Mouse (Mus musculus): ENCODE results near the gene Tmem268. TPM values are rescaled to one million over a fixed set of nuclear protein-coding genes. Genes with fewer than 3 reads are reported as not detected.

Tmem268 gene
- total RNA-seq, 2 experiments from 2014 or later: 7.1 to 8.4 TPM

- DNase-seq: no peak
These were observed 1.9 kb upstream of the Tmem268 start for GRCm38 (mm10) chr4:63556665-63557064.

GRCm38 (mm10) chr4:63557124-63558059 is 1.2 kb upstream of the Tmem268 start:
- DNase-seq: no peak

- no peak for DNase-seq
These were observed 631 bp downstream of the Tmem268 start for GRCm38 (mm10) chr4:63559127-63559697.

GRCm38 (mm10) chr4:63560079-63560478 is 1.5 kb downstream of the Tmem268 start:
- DNase-seq: no peak

- DNase-seq: no peak
These were observed 3.5 kb downstream of the Tmem268 start for GRCm38 (mm10) chr4:63561861-63562675.

GRCm38 (mm10) chr4:63562742-63563141 is 4.2 kb downstream of the Tmem268 start:
- DNase-seq: no peak

- DNase-seq: no peak
These were observed 9.3 kb downstream of the Tmem268 start for GRCm38 (mm10) chr4:63567712-63568390.

- no peak for DNase-seq
These were observed 10.7 kb downstream of the Tmem268 start for GRCm38 (mm10) chr4:63569322-63569721.

- no peak for DNase-seq
These were observed 11.7 kb downstream of the Tmem268 start for GRCm38 (mm10) chr4:63570208-63570781.

GRCm38 (mm10) chr4:63572621-63573020 is 14.0 kb downstream of the Tmem268 start:
- DNase-seq: no peak

- no peak for DNase-seq
These were observed 21.1 kb downstream of the Tmem268 start for GRCm38 (mm10) chr4:63579649-63580048.

GRCm38 (mm10) chr4:63580078-63580477 is 21.5 kb downstream of the Tmem268 start:
- no peak for DNase-seq

- DNase-seq: no peak
These were observed 24.0 kb downstream of the Tmem268 start for GRCm38 (mm10) chr4:63582580-63582979.

- DNase-seq: no peak
These were observed 26.6 kb downstream of the Tmem268 start for GRCm38 (mm10) chr4:63585216-63585615.

GRCm38 (mm10) chr4:63586240-63586639 is 27.7 kb downstream of the Tmem268 start:
- DNase-seq: no peak

GRCm38 (mm10) chr4:63589987-63590386 is 31.4 kb downstream of the Tmem268 start:
- DNase-seq: no peak

- no peak for DNase-seq
These were observed 32.0 kb downstream of the Tmem268 start for GRCm38 (mm10) chr4:63590538-63590937.

- no peak for DNase-seq
These were observed 36.0 kb downstream of the Tmem268 start for GRCm38 (mm10) chr4:63594459-63595110.

GRCm38 (mm10) chr4:63595259-63595658 is 36.7 kb downstream of the Tmem268 start:
- no peak for DNase-seq

GRCm38 (mm10) chr4:63596010-63596409 is 37.4 kb downstream of the Tmem268 start:
- no peak for DNase-seq

- DNase-seq: no peak
These were observed 42.2 kb downstream of the Tmem268 start for GRCm38 (mm10) chr4:63600786-63601185.

Measured in layer of hippocampus, postnatal 36 days (tissue).